Mouse (Mus musculus) G1E (cell line): ENCODE data around the gene Cerk.

Source experiments
- CTCF ChIP-seq: IDR thresholded peaks from 2 replicates; pipeline ENCODE4 v1.5.1; 2012; ENCODE audit warnings: low read depth, low read length, inconsistent platforms, mixed read lengths
- GATA1 ChIP-seq: IDR thresholded peaks from 2 replicates; pipeline ENCODE4 v1.6.1; 2012; ENCODE audit warnings: borderline replicate concordance, low read length, inconsistent platforms, mixed read lengths

GRCm38 (mm10) chr15:86160906-86161305 lies 25.0 kb downstream of the Cerk start:
- TF ChIP-seq CTCF (no peak), GATA1 (no peak)
